In the genomic region with DNA sequence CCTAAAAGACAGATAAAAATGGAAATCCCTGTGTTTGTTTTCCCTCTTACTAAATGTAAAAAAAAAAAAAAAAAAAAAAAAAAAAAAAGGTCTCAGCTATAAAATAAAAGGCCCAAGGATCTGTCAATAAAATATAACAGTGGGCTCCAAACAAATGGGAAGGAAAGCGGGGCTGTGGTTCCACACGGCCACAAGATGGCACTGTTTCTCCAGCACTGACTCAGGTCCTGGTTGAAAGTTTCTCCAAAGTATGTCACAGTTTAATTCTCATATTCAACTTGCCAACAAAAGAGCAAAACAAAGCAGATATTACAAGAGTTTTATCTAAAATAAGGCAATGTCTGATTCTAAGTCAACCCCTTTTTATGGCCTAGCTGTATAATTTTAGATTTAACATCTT, we compare ENCODE assay signal across 9 mouse cellular contexts. TPM values are rescaled to one million over a fixed set of nuclear protein-coding genes. Genes with fewer than 3 reads are reported as not detected.
DNase-seq lines count a peak whose midpoint lies in the region; ATAC-seq and TF ChIP-seq lines count a peak whose summit lies in the region.
"Had no signal": no experiment of that assay in that cellular context is flagged by ENCODE, and none has a peak within 500 bp of the region (broad histone marks: within the 10 kb centered on the region; RNA-seq: fewer than 3 reads in every experiment).

No protein-coding gene starts in this region.

- no peaks in the 10 kb centered on the region for H3K4me1 ChIP-seq in lung, embryonic 14.5 days (ENCODE audit: insufficient read depth)
- H3K4me1 ChIP-seq: hindbrain, embryonic 15.5 days had no signal

- H3K4me2 ChIP-seq in lung, embryonic 14.5 days = no peak overlapping the region
- H3K4me2 ChIP-seq: hindbrain, embryonic 15.5 days had no signal

- no peaks in the 10 kb centered on the region for H3K9me3 ChIP-seq in lung, embryonic 14.5 days (ENCODE audit: low read depth, low read length)
- H3K9me3 ChIP-seq: hindbrain, embryonic 15.5 days had no signal

- 0% methylated on average over 2 of the region's 2 CpGs for WGBS in lung, embryonic 14.5 days

- H3K36me3 ChIP-seq in lung, embryonic 14.5 days (ENCODE audit: insufficient read depth) = no peaks in the 10 kb centered on the region
- H3K36me3 ChIP-seq: hindbrain, embryonic 15.5 days had no signal

- H3K9ac ChIP-seq in lung, embryonic 14.5 days = no peak overlapping the region
- H3K9ac ChIP-seq: hindbrain, embryonic 15.5 days had no signal

- H3K27ac ChIP-seq in lung, embryonic 14.5 days (ENCODE audit: low read depth) = no peak overlapping the region
- H3K27ac ChIP-seq: hindbrain, embryonic 15.5 days had no signal

- H3K27me3 ChIP-seq in lung, embryonic 14.5 days (ENCODE audit: insufficient read depth, low read length) = no peaks in the 10 kb centered on the region
- H3K27me3 ChIP-seq: hindbrain, embryonic 15.5 days had no signal

- no peak; the same call in 1 of the 2 replicates for ATAC-seq in lung, embryonic 14.5 days (ENCODE audit: insufficient read depth)

- DNase-seq in CD4-positive, CD25-positive, alpha-beta regulatory T cell, adult 2 months (ENCODE audit: low read depth, low spot score) = peak; percentile 87
- peak; percentile 73 for DNase-seq in ZHBTc4 (ENCODE audit: low read depth, low spot score)
- peak; percentile 53 to 66 for DNase-seq in cerebellum, postnatal 36 days
- peak; percentile 67 for DNase-seq in gastrocnemius, postnatal 10 days
- DNase-seq in kidney, postnatal 4 days = peak; percentile 81 to 82
- DNase-seq in lung, embryonic 14.5 days = peak; percentile 93
- DNase-seq in ovary, postnatal 14 days (ENCODE audit: low spot score) = peak; percentile 65
- DNase-seq in thymus, postnatal 25 days = peak; percentile 71

- H3K4me3 ChIP-seq in lung, embryonic 14.5 days (ENCODE audit: low read depth, low read length) = no peak overlapping the region
- H3K4me3 ChIP-seq: hindbrain, embryonic 15.5 days had no signal

- peak; percentile 92 for TF ChIP-seq CTCF in lung, embryonic 14.5 days (IDR thresholded peaks at IDR 0.05; ENCODE audit: low read depth)

RNA-seq across cellular contexts. Expression of gene Fas, which starts 43.8 kb away (rescaled TPM):
- 1 to 10 TPM; 2.0 to 3.7 TPM for total RNA-seq in gastrocnemius, postnatal 10 days (2021)
- polyA plus RNA-seq in lung, embryonic 14.5 days (2014; fragmentation: Nextera tagmentation; extraction: Ambion mirVana) = 5.7 and 6.3 TPM in 2 replicates
